Mouse (Mus musculus): ENCODE measurements around the gene Vmn2r109. TPM values are rescaled to one million over a fixed set of nuclear protein-coding genes. Genes with fewer than 3 reads are reported as not detected.
"Not testable (repeated sequence)": the region's sequence is repeated elsewhere in the genome, so short reads cannot be mapped to it uniquely, and the experiment has no call there.

The Vmn2r109 gene
- not detected in 2 replicates for polyA plus RNA-seq (2016; fragmentation: Nextera tagmentation; extraction: Ambion mirVana)

DNA sequence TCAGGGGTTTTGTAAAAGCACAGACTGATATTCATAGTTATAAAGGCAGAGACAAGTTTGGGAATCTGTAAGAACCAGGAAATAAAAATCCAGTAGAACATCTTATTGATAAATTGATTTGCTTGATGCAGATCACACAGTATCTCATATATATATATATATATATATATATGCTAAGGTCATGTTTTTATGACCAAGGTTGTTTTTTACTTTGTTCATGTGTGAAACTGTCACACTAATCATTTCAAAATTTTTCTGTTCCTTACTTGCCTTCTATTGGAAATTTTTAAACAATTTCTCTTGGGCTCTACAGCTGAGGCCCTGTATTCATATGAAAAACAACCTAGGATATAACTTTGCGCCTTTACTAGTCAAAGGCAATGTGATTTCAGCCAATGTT lies at the start of gene Vmn2r109:
TSS of gene Vmn2r109 (minus strand) at position 101 of the 400 bp plus-strand sequence.
- no peaks in the 10 kb centered on the region for H3K9me3 ChIP-seq (replicated peaks)
- 92% methylated on average over 1 of the region's 1 CpGs for WGBS
- no peaks in the 10 kb centered on the region for H3K27me3 ChIP-seq (ENCODE audit: low read depth, poor library complexity, severe bottlenecking)
- no peaks in the 10 kb centered on the region for H3K36me3 ChIP-seq
- no peak within 1 kb of the TSS for H3K27ac ChIP-seq
- no peaks in the 10 kb centered on the region for H3K4me1 ChIP-seq
- H3K4me3 ChIP-seq: no peak within 1 kb of the TSS
- no peak for DNase-seq (ENCODE audit: low spot score)

DNA sequence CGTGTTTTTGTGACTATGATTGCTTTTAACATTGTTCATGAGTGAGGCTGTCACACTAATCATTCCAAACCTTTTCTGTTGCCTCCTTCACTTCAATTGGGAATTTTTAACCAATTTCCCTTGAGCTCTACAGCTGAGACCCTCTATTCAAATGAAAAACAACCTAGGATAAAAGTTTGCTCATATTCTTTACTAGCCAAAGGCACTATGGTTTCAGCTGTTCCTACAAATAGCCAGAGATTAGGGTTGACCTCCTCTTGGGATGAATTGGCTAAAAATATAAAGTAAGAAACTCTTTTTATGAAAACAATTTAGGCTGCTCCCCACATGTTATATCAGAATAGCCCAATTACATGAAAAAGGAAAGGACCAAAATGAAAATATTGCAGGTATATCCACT lies 31.8 kb upstream of the Vmn2r109 start, which contains the start of gene Vmn2r110:
TSS of gene Vmn2r110 (minus strand) at position 101 of the 400 bp plus-strand sequence.
- H3K27ac ChIP-seq: no peak within 1 kb of the TSS
- no peaks in the 10 kb centered on the region for H3K27me3 ChIP-seq (ENCODE audit: low read depth, poor library complexity, severe bottlenecking)
- no peaks in the 10 kb centered on the region for H3K4me1 ChIP-seq
- no peaks in the 10 kb centered on the region for H3K36me3 ChIP-seq
- WGBS: 45% methylated on average over 1 of the region's 1 CpGs
- H3K9me3 ChIP-seq (replicated peaks): no peaks in the 10 kb centered on the region
- DNase-seq (ENCODE audit: low spot score): no peak
- H3K4me3 ChIP-seq: no peak within 1 kb of the TSS

GRCm38 (mm10) chr17:20508247-20508646 lies 56.3 kb downstream of the Vmn2r109 start:
- not testable (repeated sequence) for H3K9me3 ChIP-seq (replicated peaks); H3K4me3 ChIP-seq; H3K36me3 ChIP-seq; H3K27ac ChIP-seq; H3K27me3 ChIP-seq (ENCODE audit: low read depth, poor library complexity, severe bottlenecking); DNase-seq (ENCODE audit: low spot score); H3K4me1 ChIP-seq

DNA sequence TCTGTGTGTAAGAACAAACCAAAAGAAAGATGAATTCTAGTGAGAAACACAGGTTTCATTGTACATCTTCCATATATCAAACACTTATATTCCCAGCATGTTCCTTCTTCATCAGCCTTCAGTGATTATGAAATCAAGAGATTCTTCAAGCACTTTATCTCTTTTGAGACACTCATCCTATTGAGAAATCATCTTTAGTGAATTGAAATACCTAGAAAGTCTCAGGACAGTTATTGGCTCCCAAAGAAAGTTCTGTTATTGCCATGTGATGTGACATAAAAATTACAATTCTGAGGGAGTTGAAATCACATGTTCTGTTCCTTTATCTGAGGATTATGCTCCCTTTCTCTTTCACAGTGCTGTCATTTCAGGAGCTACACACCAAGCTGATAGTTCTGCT lies 66.7 kb downstream of the Vmn2r109 start, which contains the start of gene Vmn1r225:
TSS of gene Vmn1r225 (plus strand) at position 301 of the 400 bp plus-strand sequence.
- no peaks in the 10 kb centered on the region for H3K27me3 ChIP-seq (ENCODE audit: low read depth, poor library complexity, severe bottlenecking)
- no peaks in the 10 kb centered on the region for H3K4me1 ChIP-seq
- no peaks in the 10 kb centered on the region for H3K36me3 ChIP-seq
- no peak within 1 kb of the TSS for H3K4me3 ChIP-seq
- H3K9me3 ChIP-seq (replicated peaks): no peaks in the 10 kb centered on the region
- no peak for DNase-seq (ENCODE audit: low spot score)
- H3K27ac ChIP-seq: no peak within 1 kb of the TSS

Other genes starting within 250 kb of the Vmn2r109 start
- gene Vmn2r107, start 219.5 kb downstream of the Vmn2r109 start, polyA plus RNA-seq (2016; fragmentation: Nextera tagmentation; extraction: Ambion mirVana): not detected in 2 replicates
- not detected in 2 replicates for gene Vmn1r224, start 150.6 kb downstream of the Vmn2r109 start, polyA plus RNA-seq (2016; fragmentation: Nextera tagmentation; extraction: Ambion mirVana)
- gene Vmn2r108, start 83.4 kb downstream of the Vmn2r109 start, polyA plus RNA-seq (2016; fragmentation: Nextera tagmentation; extraction: Ambion mirVana): not detected in 2 replicates
- not detected in 2 replicates for gene Vmn1r225, start 66.6 kb downstream of the Vmn2r109 start, polyA plus RNA-seq (2016; fragmentation: Nextera tagmentation; extraction: Ambion mirVana)
- gene Vmn2r110, start 31.7 kb upstream of the Vmn2r109 start, polyA plus RNA-seq (2016; fragmentation: Nextera tagmentation; extraction: Ambion mirVana): not detected in 2 replicates
- gene Fpr-rs3, start 60.1 kb upstream of the Vmn2r109 start, polyA plus RNA-seq (2016; fragmentation: Nextera tagmentation; extraction: Ambion mirVana): not detected in 2 replicates
- not detected in 2 replicates for gene Vmn1r226, start 118.1 kb upstream of the Vmn2r109 start, polyA plus RNA-seq (2016; fragmentation: Nextera tagmentation; extraction: Ambion mirVana)
- gene Vmn1r227, start 165.1 kb upstream of the Vmn2r109 start, polyA plus RNA-seq (2016; fragmentation: Nextera tagmentation; extraction: Ambion mirVana): not detected in 2 replicates
- not detected in 2 replicates for gene Vmn1r228, start 221.4 kb upstream of the Vmn2r109 start, polyA plus RNA-seq (2016; fragmentation: Nextera tagmentation; extraction: Ambion mirVana)
- gene Vmn1r229, start 246.8 kb upstream of the Vmn2r109 start, polyA plus RNA-seq (2016; fragmentation: Nextera tagmentation; extraction: Ambion mirVana): not detected in 2 replicates